ENCODE assay signal across 8 mouse cellular contexts in the genomic region with DNA sequence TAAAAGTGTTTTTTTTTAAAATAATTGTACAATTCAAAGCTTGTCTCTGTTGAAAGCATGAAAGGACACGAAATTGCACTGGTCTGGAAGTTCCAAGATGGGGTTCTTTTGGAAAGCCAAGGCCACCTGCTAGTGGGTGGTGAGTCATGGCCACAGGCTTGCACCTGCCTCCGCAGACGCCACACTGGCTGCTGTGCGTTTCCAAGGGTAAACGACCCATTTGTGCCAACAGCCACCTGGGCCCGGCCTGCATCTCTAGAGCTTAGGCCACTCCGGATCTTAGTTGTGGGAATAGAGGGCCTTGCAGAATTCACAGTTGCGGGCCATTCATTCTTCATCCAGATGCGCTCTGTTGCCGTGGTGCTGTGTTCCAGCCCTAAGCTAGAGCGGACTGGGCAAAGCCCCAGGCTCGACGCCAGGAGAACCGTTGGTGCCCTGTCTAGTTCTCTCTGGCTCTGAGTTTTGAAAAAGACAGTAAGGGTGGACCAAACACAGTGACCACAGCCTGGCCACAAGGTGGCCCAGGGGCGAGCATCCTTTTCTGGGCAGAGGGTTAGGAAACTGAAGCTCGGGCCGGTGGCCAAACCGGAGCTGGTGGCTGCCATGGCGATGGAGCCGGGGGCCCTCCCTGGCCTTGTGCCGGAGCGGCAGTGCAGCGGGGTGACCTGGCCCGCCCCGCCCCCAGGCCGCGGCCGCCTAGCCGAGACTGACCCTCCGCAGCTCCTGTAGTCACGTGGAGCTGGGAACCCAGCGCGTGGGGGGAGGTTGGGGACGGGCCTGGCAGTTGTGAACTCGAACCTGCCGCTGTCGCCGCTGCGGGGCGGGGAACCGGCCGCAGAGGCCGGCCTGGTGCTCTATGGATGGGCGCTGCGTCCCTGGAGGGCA. TPM values are rescaled to one million over a fixed set of nuclear protein-coding genes. Genes with fewer than 3 reads are reported as not detected.
DNase-seq lines count a peak whose midpoint lies in the region; ATAC-seq lines count a peak whose summit lies in the region.

A gene (plus strand): TSS at position 726 of the 885 bp plus-strand sequence.
A gene (plus strand): TSS at position 784 of the 885 bp plus-strand sequence.

- peak within 1 kb of the TSS; percentile 88 for H3K4me2 ChIP-seq in heart, embryonic 14.5 days (ENCODE audit: low read length)
- peak within 1 kb of the TSS; percentile 81 for H3K4me2 ChIP-seq in liver, embryonic 11.5 days

- H3K9ac ChIP-seq in heart, embryonic 14.5 days (ENCODE audit: low read length): peak within 1 kb of the TSS; percentile 94
- H3K9ac ChIP-seq in liver, embryonic 11.5 days (ENCODE audit: low read depth, low read length): peak within 1 kb of the TSS; percentile 84

- peak; percentile 86 for DNase-seq in A20 (ENCODE audit: low read depth, low spot score)
- peak; percentile 96 for DNase-seq in brain, adult 2 months (ENCODE audit: low read depth, low spot score)
- DNase-seq in forebrain, embryonic 10.5 days (ENCODE audit: extremely low spot score, low spot score): peak; percentile 93
- DNase-seq in kidney, postnatal 10 days: peak; percentile 97
- DNase-seq in liver, embryonic 11.5 days (ENCODE audit: low spot score): peak; percentile 90
- peak; percentile 44 to 64 for DNase-seq in spleen, postnatal 14 days (ENCODE audit: low spot score in 2 of 2)

- peaks cover 27% of the 10 kb centered on the region for H3K4me1 ChIP-seq in forebrain, embryonic 10.5 days
- H3K4me1 ChIP-seq in heart, embryonic 14.5 days (ENCODE audit: control insufficient read depth in 2 of 2, insufficient read depth in 2 of 2, low read length in 2 of 2): peaks cover 23 to 30% of the 10 kb centered on the region in 2 experiments
- H3K4me1 ChIP-seq in liver, embryonic 11.5 days (replicated peaks; ENCODE audit: control insufficient read depth, insufficient read depth, low read length): peaks cover 11% of the 10 kb centered on the region

- H3K36me3 ChIP-seq in forebrain, embryonic 10.5 days (replicated peaks): peaks cover 34% of the 10 kb centered on the region
- peaks cover 31% of the 10 kb centered on the region for H3K36me3 ChIP-seq in heart, embryonic 14.5 days (ENCODE audit: control insufficient read depth, insufficient read depth, low read length)
- peaks cover 26% of the 10 kb centered on the region for H3K36me3 ChIP-seq in liver, embryonic 11.5 days (ENCODE audit: control insufficient read depth, insufficient read depth, low read length)

- H3K27me3 ChIP-seq in forebrain, embryonic 10.5 days (ENCODE audit: poor library complexity, severe bottlenecking): no peaks in the 10 kb centered on the region
- no peaks in the 10 kb centered on the region for H3K27me3 ChIP-seq in heart, embryonic 14.5 days (ENCODE audit: control insufficient read depth, insufficient read depth, low read length)
- no peaks in the 10 kb centered on the region for H3K27me3 ChIP-seq in liver, embryonic 11.5 days (replicated peaks; ENCODE audit: control insufficient read depth, insufficient read depth, low read length)

- H3K9me3 ChIP-seq in forebrain, embryonic 10.5 days: peaks cover 30% of the 10 kb centered on the region
- peaks cover 20% of the 10 kb centered on the region for H3K9me3 ChIP-seq in heart, embryonic 14.5 days (ENCODE audit: control insufficient read depth, low read length)
- peaks cover 10% of the 10 kb centered on the region for H3K9me3 ChIP-seq in liver, embryonic 11.5 days (ENCODE audit: control insufficient read depth, low read length)

- peak within 1 kb of the TSS; percentile 87 for H3K4me3 ChIP-seq in forebrain, embryonic 10.5 days
- peak within 1 kb of the TSS; percentile 74 to 95 for H3K4me3 ChIP-seq in heart, embryonic 14.5 days (ENCODE audit: control insufficient read depth in 1 of 2, insufficient read depth in 1 of 2, low read depth in 1 of 2, low read length in 2 of 2)
- H3K4me3 ChIP-seq in liver, embryonic 11.5 days (ENCODE audit: low read depth, low read length): peak within 1 kb of the TSS; percentile 84

- WGBS in forebrain, embryonic 10.5 days: 5% methylated on average over 45 of the region's 45 CpGs
- WGBS in heart, embryonic 14.5 days: 9% methylated on average over 41 of the region's 45 CpGs
- WGBS in liver, embryonic 11.5 days: 11% methylated on average over 45 of the region's 45 CpGs

- peak; percentile 90 for ATAC-seq in heart, embryonic 14.5 days (ENCODE audit: insufficient number of reproducible peaks, insufficient read depth, low FRiP score, low read depth)
- peak; percentile 84 for ATAC-seq in liver, embryonic 11.5 days (replicated peaks; ENCODE audit: low FRiP score)
- peak; percentile 47 for ATAC-seq in monocyte, adult 5-6 weeks (replicated peaks; ENCODE audit: insufficient number of reproducible peaks, low FRiP score, low TSS enrichment, poor library complexity, severe bottlenecking)

- H3K27ac ChIP-seq in forebrain, embryonic 10.5 days: peak within 1 kb of the TSS; percentile 98
- H3K27ac ChIP-seq in heart, embryonic 14.5 days (replicated peaks in 1 of 2; ENCODE audit: control insufficient read depth in 1 of 2, insufficient read depth in 1 of 2, low read depth in 2 of 2, low read length in 2 of 2): peak within 1 kb of the TSS; percentile 90 to 92
- H3K27ac ChIP-seq in liver, embryonic 11.5 days (ENCODE audit: low read depth, low read length): peak within 1 kb of the TSS; percentile 69

RNA-seq across cellular contexts. Expression of the first gene that starts in this region (rescaled TPM):
- 53.1 and 56.8 TPM in 2 replicates for polyA plus RNA-seq in forebrain, embryonic 10.5 days (2016; fragmentation: Nextera tagmentation; extraction: Ambion mirVana)
- 23.4 and 25.4 TPM in 2 replicates for polyA plus RNA-seq in heart, embryonic 14.5 days (2014; fragmentation: Nextera tagmentation; extraction: Ambion mirVana)
- 20.0 and 20.1 TPM in 2 replicates for polyA plus RNA-seq in liver, embryonic 11.5 days (2014; fragmentation: Nextera tagmentation; extraction: Ambion mirVana)
- total RNA-seq in monocyte, adult 5-6 weeks (2017): 0.85 to 5.5 TPM (median 2.1 TPM) in 3 replicates

RNA-seq across cellular contexts. Expression of the second gene that starts in this region (rescaled TPM):
- polyA plus RNA-seq in forebrain, embryonic 10.5 days (2016; fragmentation: Nextera tagmentation; extraction: Ambion mirVana): 1.2 and 2.3 TPM in 2 replicates
- 0.84 TPM in 1 of 2 replicates, not detected in the other for polyA plus RNA-seq in heart, embryonic 14.5 days (2014; fragmentation: Nextera tagmentation; extraction: Ambion mirVana)
- not detected in 2 replicates for polyA plus RNA-seq in liver, embryonic 11.5 days (2014; fragmentation: Nextera tagmentation; extraction: Ambion mirVana)
- total RNA-seq in monocyte, adult 5-6 weeks (2017): 7.7 TPM in 1 of 3 replicates, not detected in the others

Comparison
In these comparisons a context has a peak if more than half of its experiments do, and no peak if none do; other contexts are left out.
1. Peak in every context shown above with its lines: DNase-seq, ATAC-seq, H3K4me3 ChIP-seq and H3K27ac ChIP-seq.